12 mouse cellular contexts compared by ENCODE assay signal in genomic region chr9:77439371-77439770, GRCm38 (mm10).
DNase-seq lines count a peak whose midpoint lies in the region; ATAC-seq and TF ChIP-seq lines count a peak whose summit lies in the region.
"Had no signal": no experiment of that assay in that cellular context is flagged by ENCODE, and none has a peak within 500 bp of the region (broad histone marks: within the 10 kb centered on the region; RNA-seq: fewer than 3 reads in every experiment).

No protein-coding gene starts in this region.

- DNase-seq in heart, adult 2 months, result no peak
- DNase-seq in heart, adult 11 months, result no peak
- DNase-seq in lung, adult 2 months, result no peak
- DNase-seq in ovary, postnatal 36 days (ENCODE audit: low spot score), result no peak
- DNase-seq: B cell, adult 2 months; kidney, adult 11 months; thymus, adult 18-20 months had no signal

- peak; percentile 29; the same call in 1 of the 2 replicates for ATAC-seq in lung, embryonic 15.5 days (ENCODE audit: borderline replicate concordance, extremely low read depth, low FRiP score, low TSS enrichment)
- peak; percentile 18; the same call in 1 of the 2 replicates for ATAC-seq in forebrain, embryonic 15.5 days (replicated peaks)
- peak; percentile 25; the same call in 1 of the 2 replicates for ATAC-seq in midbrain, embryonic 16.5 days
- no peak for ATAC-seq in intestine, postnatal 0 days

- peak overlapping the region; percentile 2; the same call in 1 of the 2 replicates for H3K9ac ChIP-seq in heart, adult 2 months (ENCODE audit: low read depth, low read length)
- H3K9ac ChIP-seq in lung, embryonic 15.5 days, result no peak overlapping the region
- no peak overlapping the region for H3K9ac ChIP-seq in forebrain, embryonic 15.5 days (replicated peaks)
- H3K9ac ChIP-seq in midbrain, embryonic 16.5 days (ENCODE audit: low read depth, low read length), result no peak overlapping the region
- no peak overlapping the region for H3K9ac ChIP-seq in intestine, postnatal 0 days (ENCODE audit: low read depth, low read length)

- H3K4me3 ChIP-seq in heart, adult 2 months, result no peak overlapping the region; the same call in 1 of the 2 replicates
- no peak overlapping the region for H3K4me3 ChIP-seq in lung, embryonic 15.5 days
- no peak overlapping the region for H3K4me3 ChIP-seq in lung, adult 2 months (replicated peaks; ENCODE audit: extremely low read depth, low read depth, low read length)
- no peak overlapping the region for H3K4me3 ChIP-seq in forebrain, embryonic 15.5 days
- H3K4me3 ChIP-seq in midbrain, embryonic 16.5 days (ENCODE audit: low read depth, low read length), result no peak overlapping the region
- H3K4me3 ChIP-seq in intestine, postnatal 0 days (ENCODE audit: low read depth, low read length), result no peak overlapping the region

- intact Hi-C loops in heart, adult 2 months (cut with DNase I), result no loop called here

- no peaks in the 10 kb centered on the region for H3K27me3 ChIP-seq in heart, adult 2 months (ENCODE audit: control insufficient read depth, insufficient read depth, low read length)
- H3K27me3 ChIP-seq in lung, embryonic 15.5 days, result no peaks in the 10 kb centered on the region
- no peaks in the 10 kb centered on the region for H3K27me3 ChIP-seq in forebrain, embryonic 15.5 days
- H3K27me3 ChIP-seq in midbrain, embryonic 16.5 days (ENCODE audit: control insufficient read depth, insufficient read depth, low read depth, low read length), result no peaks in the 10 kb centered on the region
- H3K27me3 ChIP-seq in intestine, postnatal 0 days (replicated peaks; ENCODE audit: control insufficient read depth, insufficient read depth, low read length), result no peaks in the 10 kb centered on the region

- TF ChIP-seq EP300 in heart, adult 2 months (IDR thresholded peaks at IDR 0.05; ENCODE audit: insufficient read depth, low read depth, low read length), result no peak

- no peaks in the 10 kb centered on the region for H3K79me2 ChIP-seq in heart, adult 2 months (replicated peaks; ENCODE audit: control insufficient read depth, insufficient read depth, low read length)

- no peak for TF ChIP-seq POLR2A in heart, adult 2 months (IDR thresholded peaks at IDR 0.05; ENCODE audit: insufficient read depth, low read depth, low read length)
- TF ChIP-seq POLR2A in lung, adult 2 months (IDR thresholded peaks at IDR 0.05; ENCODE audit: borderline replicate concordance, extremely low read depth, low read depth, low read length), result no peak

- peaks cover 2% of the 10 kb centered on the region; the same call in 1 of the 2 replicates for H3K4me1 ChIP-seq in heart, adult 2 months (ENCODE audit: control insufficient read depth, insufficient read depth, low read length)
- peaks cover 19% of the 10 kb centered on the region; the same call in 1 of the 2 replicates for H3K4me1 ChIP-seq in lung, embryonic 15.5 days
- no peaks in the 10 kb centered on the region for H3K4me1 ChIP-seq in lung, adult 2 months (ENCODE audit: control insufficient read depth, insufficient read depth, low read length)
- H3K4me1 ChIP-seq in forebrain, embryonic 15.5 days, result peaks cover 11% of the 10 kb centered on the region
- peaks cover 2% of the 10 kb centered on the region for H3K4me1 ChIP-seq in midbrain, embryonic 16.5 days (ENCODE audit: control insufficient read depth, insufficient read depth, low read length)
- no peaks in the 10 kb centered on the region for H3K4me1 ChIP-seq in intestine, postnatal 0 days (replicated peaks; ENCODE audit: control insufficient read depth, insufficient read depth, low read length)

- TF ChIP-seq CTCF in heart, adult 2 months (IDR thresholded peaks at IDR 0.05), result no peak
- TF ChIP-seq CTCF in lung, adult 2 months (IDR thresholded peaks at IDR 0.05; ENCODE audit: insufficient read depth, low read length), result no peak
- TF ChIP-seq CTCF in intestine, postnatal 0 days (IDR thresholded peaks at IDR 0.05; ENCODE audit: low read depth), result no peak

- H3K27ac ChIP-seq in heart, adult 2 months, result peak overlapping the region; percentile 87
- H3K27ac ChIP-seq in lung, embryonic 15.5 days, result peak overlapping the region; percentile 6; the same call in 1 of the 2 replicates
- peak overlapping the region; percentile 66 for H3K27ac ChIP-seq in forebrain, embryonic 15.5 days (replicated peaks)
- peak overlapping the region; percentile 51; the same call in 1 of the 2 replicates for H3K27ac ChIP-seq in midbrain, embryonic 16.5 days (ENCODE audit: low read length)
- H3K27ac ChIP-seq in intestine, postnatal 0 days (ENCODE audit: low read depth, low read length), result no peak overlapping the region

- no peaks in the 10 kb centered on the region for H3K9me3 ChIP-seq in lung, embryonic 15.5 days
- no peaks in the 10 kb centered on the region for H3K9me3 ChIP-seq in forebrain, embryonic 15.5 days
- H3K9me3 ChIP-seq in midbrain, embryonic 16.5 days (replicated peaks; ENCODE audit: control insufficient read depth, low read length, poor library complexity, severe bottlenecking), result no peaks in the 10 kb centered on the region
- no peaks in the 10 kb centered on the region for H3K9me3 ChIP-seq in intestine, postnatal 0 days (ENCODE audit: control insufficient read depth)

- 61% methylated on average over 6 of the region's 6 CpGs for WGBS in heart, adult 2 months
- 59% methylated on average over 6 of the region's 6 CpGs for WGBS in lung, embryonic 15.5 days
- 58% methylated on average over 6 of the region's 6 CpGs for WGBS in lung, adult 2 months
- WGBS in forebrain, embryonic 15.5 days, result 90% methylated on average over 6 of the region's 6 CpGs
- WGBS in midbrain, embryonic 16.5 days, result 83% methylated on average over 6 of the region's 6 CpGs
- WGBS in intestine, postnatal 0 days, result 81% methylated on average over 6 of the region's 6 CpGs

- no peaks in the 10 kb centered on the region for H3K36me3 ChIP-seq in heart, adult 2 months (ENCODE audit: control insufficient read depth, insufficient read depth, low read length)
- H3K36me3 ChIP-seq in lung, embryonic 15.5 days, result no peaks in the 10 kb centered on the region
- no peaks in the 10 kb centered on the region; the same call in 1 of the 2 replicates for H3K36me3 ChIP-seq in forebrain, embryonic 15.5 days
- no peaks in the 10 kb centered on the region; the same call in 1 of the 2 replicates for H3K36me3 ChIP-seq in midbrain, embryonic 16.5 days (ENCODE audit: control insufficient read depth, insufficient read depth, low read length)
- peaks cover 13% of the 10 kb centered on the region; the same call in 1 of the 2 replicates for H3K36me3 ChIP-seq in intestine, postnatal 0 days (ENCODE audit: control insufficient read depth, insufficient read depth)

- no peak overlapping the region for H3K4me2 ChIP-seq in lung, embryonic 15.5 days
- no peak overlapping the region for H3K4me2 ChIP-seq in forebrain, embryonic 15.5 days (replicated peaks)
- no peak overlapping the region for H3K4me2 ChIP-seq in midbrain, embryonic 16.5 days (ENCODE audit: low read length)
- no peak overlapping the region for H3K4me2 ChIP-seq in intestine, postnatal 0 days (replicated peaks; ENCODE audit: low read depth)
- H3K4me2 ChIP-seq: liver, embryonic 11.5 days had no signal
